10 mouse cellular contexts compared by ENCODE assay signal in genomic region chr9:91355270-91355589, GRCm38 (mm10). TPM values are rescaled to one million over a fixed set of nuclear protein-coding genes. Genes with fewer than 3 reads are reported as not detected.
DNase-seq lines count a peak whose midpoint lies in the region; ATAC-seq and TF ChIP-seq lines count a peak whose summit lies in the region.
"Had no signal": no experiment of that assay in that cellular context is flagged by ENCODE, and none has a peak within 500 bp of the region (broad histone marks: within the 10 kb centered on the region; RNA-seq: fewer than 3 reads in every experiment).

No protein-coding gene starts in this region.

- peaks cover 6% of the 10 kb centered on the region for H3K4me1 ChIP-seq in kidney, embryonic 15.5 days
- peaks cover 7% of the 10 kb centered on the region; the same call in 1 of the 2 replicates for H3K4me1 ChIP-seq in embryonic facial prominence, embryonic 12.5 days
- H3K4me1 ChIP-seq in forebrain, postnatal 0 days (ENCODE audit: insufficient read depth) = no peaks in the 10 kb centered on the region
- peaks cover 34% of the 10 kb centered on the region for H3K4me1 ChIP-seq in midbrain, embryonic 13.5 days (replicated peaks)

- ATAC-seq in kidney, embryonic 15.5 days (replicated peaks; ENCODE audit: low FRiP score) = no peak
- no peak for ATAC-seq in embryonic facial prominence, embryonic 12.5 days (ENCODE audit: insufficient number of reproducible peaks, insufficient read depth, low FRiP score, low TSS enrichment)
- ATAC-seq in forebrain, postnatal 0 days = no peak
- ATAC-seq in midbrain, embryonic 13.5 days = peak; percentile 17; the same call in 1 of the 2 replicates
- no peak for ATAC-seq in activated CD4-positive, CD25-positive, alpha-beta regulatory T cell, adult 4 months

- DNase-seq in kidney, postnatal 25 days = no peak
- no peak for DNase-seq in forebrain, postnatal 0 days
- no peak for DNase-seq in B cell, adult 2 months
- DNase-seq in right cerebral cortex, adult 18-20 months = no peak
- DNase-seq: adrenal gland, postnatal 25 days had no signal

- no peak for TF ChIP-seq CTCF in forebrain, postnatal 0 days (IDR thresholded peaks at IDR 0.05; ENCODE audit: low read depth)

- no peaks in the 10 kb centered on the region for H3K9me3 ChIP-seq in kidney, embryonic 15.5 days (replicated peaks)
- H3K9me3 ChIP-seq in embryonic facial prominence, embryonic 12.5 days = no peaks in the 10 kb centered on the region
- no peaks in the 10 kb centered on the region for H3K9me3 ChIP-seq in forebrain, postnatal 0 days (ENCODE audit: low read length)
- H3K9me3 ChIP-seq in midbrain, embryonic 13.5 days = no peaks in the 10 kb centered on the region

- H3K27ac ChIP-seq in kidney, embryonic 15.5 days = no peak overlapping the region
- no peak overlapping the region for H3K27ac ChIP-seq in embryonic facial prominence, embryonic 12.5 days
- peak overlapping the region; percentile 36; the same call in 1 of the 2 replicates for H3K27ac ChIP-seq in forebrain, postnatal 0 days (ENCODE audit: low read depth, low read length)
- H3K27ac ChIP-seq in midbrain, embryonic 13.5 days = peak overlapping the region; percentile 85

- no peak overlapping the region for H3K4me3 ChIP-seq in kidney, embryonic 15.5 days (replicated peaks)
- H3K4me3 ChIP-seq in embryonic facial prominence, embryonic 12.5 days = peak overlapping the region; percentile 25; the same call in 1 of the 2 replicates
- peak overlapping the region; percentile 30 for H3K4me3 ChIP-seq in forebrain, postnatal 0 days (ENCODE audit: low read depth, low read length)
- H3K4me3 ChIP-seq in midbrain, embryonic 13.5 days (replicated peaks) = peak overlapping the region; percentile 31

- peak overlapping the region; percentile 48 for H3K4me2 ChIP-seq in kidney, embryonic 15.5 days
- peak overlapping the region; percentile 41 for H3K4me2 ChIP-seq in embryonic facial prominence, embryonic 12.5 days (replicated peaks)
- peak overlapping the region; percentile 48 for H3K4me2 ChIP-seq in forebrain, postnatal 0 days (ENCODE audit: low read depth)
- H3K4me2 ChIP-seq in midbrain, embryonic 13.5 days (replicated peaks) = peak overlapping the region; percentile 54

- 1% methylated on average over 7 of the region's 7 CpGs for WGBS in kidney, embryonic 15.5 days
- under 1% methylated on average over 7 of the region's 7 CpGs for WGBS in embryonic facial prominence, embryonic 12.5 days
- 1% methylated on average over 7 of the region's 7 CpGs for WGBS in forebrain, postnatal 0 days
- WGBS in midbrain, embryonic 13.5 days = under 1% methylated on average over 7 of the region's 7 CpGs

- H3K9ac ChIP-seq in kidney, embryonic 15.5 days = no peak overlapping the region
- no peak overlapping the region for H3K9ac ChIP-seq in embryonic facial prominence, embryonic 12.5 days
- no peak overlapping the region for H3K9ac ChIP-seq in forebrain, postnatal 0 days
- H3K9ac ChIP-seq in midbrain, embryonic 13.5 days (replicated peaks) = peak overlapping the region; percentile 65

- no peaks in the 10 kb centered on the region for H3K36me3 ChIP-seq in kidney, embryonic 15.5 days
- no peaks in the 10 kb centered on the region for H3K36me3 ChIP-seq in embryonic facial prominence, embryonic 12.5 days
- no peaks in the 10 kb centered on the region for H3K36me3 ChIP-seq in forebrain, postnatal 0 days (ENCODE audit: insufficient read depth)
- H3K36me3 ChIP-seq in midbrain, embryonic 13.5 days = no peaks in the 10 kb centered on the region
- H3K36me3 ChIP-seq: G1E had no signal

- H3K27me3 ChIP-seq in kidney, embryonic 15.5 days = peaks cover 94% of the 10 kb centered on the region
- peaks cover 73% of the 10 kb centered on the region for H3K27me3 ChIP-seq in embryonic facial prominence, embryonic 12.5 days
- H3K27me3 ChIP-seq in forebrain, postnatal 0 days (ENCODE audit: insufficient read depth, low read length) = peaks cover 69% of the 10 kb centered on the region
- peaks cover 81% of the 10 kb centered on the region for H3K27me3 ChIP-seq in midbrain, embryonic 13.5 days

RNA-seq across cellular contexts. Expression of gene Zic4, which starts 7.0 kb away (rescaled TPM):
- not detected in 2 replicates for polyA plus RNA-seq in kidney, embryonic 15.5 days (2015; fragmentation: Nextera tagmentation; extraction: Ambion mirVana)
- 5.6 and 6.0 TPM in 2 replicates for polyA plus RNA-seq in embryonic facial prominence, embryonic 12.5 days (2016; fragmentation: Nextera tagmentation; extraction: Ambion mirVana)
- total RNA-seq in forebrain, postnatal 0 days (2014; rRNA removed) = 44.3 and 99.2 TPM in 2 replicates
- 24.7 and 48.1 TPM in 2 replicates for polyA plus RNA-seq in forebrain, postnatal 0 days (2015; fragmentation: Nextera tagmentation; extraction: Ambion mirVana)
- 53.2 and 56.6 TPM in 2 replicates for polyA plus RNA-seq in midbrain, embryonic 13.5 days (2015; fragmentation: Nextera tagmentation; extraction: Ambion mirVana)
- polyA plus RNA-seq in activated CD4-positive, CD25-positive, alpha-beta regulatory T cell, adult 4 months (2017; shearing (Covaris generic)) = not detected
- total RNA-seq: adrenal gland, postnatal 25 days had no signal
- polyA plus RNA-seq: G1E had no signal

RNA-seq across cellular contexts. Expression of gene Zic1, which starts 10.4 kb away (rescaled TPM):
- not detected in 2 replicates for polyA plus RNA-seq in kidney, embryonic 15.5 days (2015; fragmentation: Nextera tagmentation; extraction: Ambion mirVana)
- 2.1 TPM in 2 replicates for polyA plus RNA-seq in embryonic facial prominence, embryonic 12.5 days (2016; fragmentation: Nextera tagmentation; extraction: Ambion mirVana)
- total RNA-seq in forebrain, postnatal 0 days (2014; rRNA removed) = 65.4 and 127 TPM in 2 replicates
- 4.4 and 8.9 TPM in 2 replicates for polyA plus RNA-seq in forebrain, postnatal 0 days (2015; fragmentation: Nextera tagmentation; extraction: Ambion mirVana)
- 14.8 and 16.4 TPM in 2 replicates for polyA plus RNA-seq in midbrain, embryonic 13.5 days (2015; fragmentation: Nextera tagmentation; extraction: Ambion mirVana)
- not detected for polyA plus RNA-seq in activated CD4-positive, CD25-positive, alpha-beta regulatory T cell, adult 4 months (2017; shearing (Covaris generic))
- total RNA-seq: adrenal gland, postnatal 25 days had no signal
- polyA plus RNA-seq: G1E had no signal

Comparison
In these comparisons a context has a peak if more than half of its experiments do, and no peak if none do; other contexts are left out.
1. H3K27ac ChIP-seq: peak in forebrain, postnatal 0 days (single experiment) and midbrain, embryonic 13.5 days (single experiment); none in kidney, embryonic 15.5 days (single experiment) and embryonic facial prominence, embryonic 12.5 days (single experiment).
2. Peak in every context shown above with its lines, with median percentiles within 50 percentile points of each other: H3K4me2 ChIP-seq.